Mouse (Mus musculus) kidney, adult 2 months (tissue): Measurements from ENCODE around the gene Tinf2. TPM values are rescaled to one million over a fixed set of nuclear protein-coding genes. Genes with fewer than 3 reads are reported as not detected.

Experiments
- DNase-seq: peaks from one replicate; pipeline ENCODE4 v3.0.0; 2021
- H3K27ac ChIP-seq: fragments of 200-500 bp; 2 replicates; pipeline ENCODE4 v1.5.1; 2012; ENCODE audit warnings: low read depth, low read length, control low read depth, inconsistent platforms; ENCODE audit not compliant: insufficient read depth
- H3K27me3 ChIP-seq: fragments of 200-500 bp; replicated peaks from 2 replicates; pipeline ENCODE4 v1.6.1; 2012; ENCODE audit warnings: mild to moderate bottlenecking, moderate library complexity, low read length, inconsistent platforms; ENCODE audit not compliant: control insufficient read depth, insufficient read depth
- H3K36me3 ChIP-seq: fragments of 200-500 bp; 2 replicates; pipeline ENCODE4 v1.6.1; 2012; ENCODE audit warnings: mild to moderate bottlenecking, moderate library complexity, low read length, inconsistent platforms; ENCODE audit not compliant: control insufficient read depth, insufficient read depth
- H3K4me1 ChIP-seq: fragments of 200-500 bp; 2 replicates; pipeline ENCODE4 v1.6.1; 2011; ENCODE audit warnings: low read length; ENCODE audit not compliant: control insufficient read depth, insufficient read depth
- H3K4me3 ChIP-seq: fragments of 200-500 bp; 2 replicates; pipeline ENCODE4 v1.5.1; 2011; ENCODE audit warnings: mild to moderate bottlenecking, low read depth, low read length, control low read depth; ENCODE audit not compliant: insufficient read depth
- CTCF ChIP-seq: fragments of 200-500 bp; conservative IDR thresholded peaks from 2 replicates; pipeline ENCODE4 v1.5.1; 2011; ENCODE audit warnings: low read depth, mild to moderate bottlenecking, control low read depth, low read length, moderate library complexity, mixed read lengths; ENCODE audit not compliant: insufficient read depth, insufficient read length
- POLR2A ChIP-seq: fragments of 200-500 bp; IDR thresholded peaks from one replicate; pipeline ENCODE4 v1.6.1; 2011; ENCODE audit warnings: low read depth, low read length, control low read depth
- WGBS: fragments of 180-500 bp; shearing (Covaris S2); methylation state at CpG from one replicate; pipeline ENCODE4 v1.1.7; 2018; 5-methylcytosine and 5-hydroxymethylcytosine counted together
- polyA plus RNA-seq: library from polyadenylated mRNA; depleted of rRNA; stranded (reverse); fragments of >200 nt; gene quantifications from 2 replicates; pipeline ENCODE4 v1.2.3, GENCODE M21; 2012; rRNA removed

Tinf2 gene
- 9.9 and 10.2 TPM in 2 replicates for polyA plus RNA-seq

GRCm38 (mm10) chr14:55681160-55682117 is at the start of gene Tinf2:
TSS of gene Tinf2 (minus strand) at chr14:55681820.
- Histone ChIP-seq H3K27ac (peak within 1 kb of the TSS; percentile 43; the same call in 1 of the 2 replicates), H3K27me3 (no peaks in the 10 kb centered on the region), H3K4me1 (peaks cover 2% of the 10 kb centered on the region; the same call in 1 of the 2 replicates), H3K36me3 (no peaks in the 10 kb centered on the region), H3K4me3 (peak within 1 kb of the TSS; percentile 70)
- WGBS, result under 1% methylated on average over 66 of the region's 66 CpGs
- TF ChIP-seq POLR2A, result no peak
- peak; percentile 78 for TF ChIP-seq CTCF
- DNase-seq, result peak; percentile 97

- no peaks in the 10 kb centered on the region; the same call in 1 of the 2 replicates for H3K4me1 ChIP-seq
- DNase-seq, result peak; percentile 31
- H3K36me3 ChIP-seq, result no peaks in the 10 kb centered on the region
- no peak overlapping the region for H3K4me3 ChIP-seq
- TF ChIP-seq CTCF (no peak), POLR2A (no peak)
- H3K27me3 ChIP-seq, result no peaks in the 10 kb centered on the region
- 69% methylated on average over 7 of the region's 7 CpGs for WGBS
- no peak overlapping the region for H3K27ac ChIP-seq
Measured at GRCm38 (mm10) chr14:55730531-55731032, 49.0 kb upstream of the Tinf2 start.

GRCm38 (mm10) chr14:55730116-55730515 is 48.5 kb upstream of the Tinf2 start:
- Histone ChIP-seq H3K27me3 (no peaks in the 10 kb centered on the region), H3K27ac (no peak overlapping the region), H3K36me3 (no peaks in the 10 kb centered on the region), H3K4me3 (no peak overlapping the region), H3K4me1 (no peaks in the 10 kb centered on the region; the same call in 1 of the 2 replicates)
- WGBS, result 77% methylated on average over 7 of the region's 7 CpGs
- TF ChIP-seq POLR2A, result no peak
- TF ChIP-seq CTCF, result no peak
- DNase-seq, result no peak

GRCm38 (mm10) chr14:55727889-55728685 is 46.5 kb upstream of the Tinf2 start:
- DNase-seq, result no peak
- WGBS, result 66% methylated on average over 8 of the region's 8 CpGs

GRCm38 (mm10) chr14:55726261-55726660 is 44.6 kb upstream of the Tinf2 start:
- Histone ChIP-seq H3K27me3 (no peaks in the 10 kb centered on the region), H3K4me3 (no peak overlapping the region)
- TF ChIP-seq POLR2A (no peak), CTCF (no peak)

More at GRCm38 (mm10) chr14:55727889-55728685, 46.5 kb upstream of the Tinf2 start:
- Histone ChIP-seq H3K4me3 (no peak overlapping the region), H3K36me3 (no peaks in the 10 kb centered on the region), H3K4me1 (peaks cover 3% of the 10 kb centered on the region; the same call in 1 of the 2 replicates), H3K27ac (no peak overlapping the region), H3K27me3 (no peaks in the 10 kb centered on the region)
- TF ChIP-seq POLR2A (no peak), CTCF (no peak)

GRCm38 (mm10) chr14:55724411-55724871 is 42.8 kb upstream of the Tinf2 start:
- Histone ChIP-seq H3K4me1 (peaks cover 10% of the 10 kb centered on the region; the same call in 1 of the 2 replicates), H3K27ac (0 out of 2 replicates have a peak overlapping the region, but pooled peaks have one; percentile 24), H3K4me3 (no peak overlapping the region), H3K27me3 (no peaks in the 10 kb centered on the region), H3K36me3 (no peaks in the 10 kb centered on the region)
- WGBS, result 37% methylated on average over 8 of the region's 8 CpGs
- peak; percentile 72 for DNase-seq
- TF ChIP-seq POLR2A (no peak), CTCF (no peak)

More at GRCm38 (mm10) chr14:55726261-55726660, 44.6 kb upstream of the Tinf2 start:
- no peaks in the 10 kb centered on the region for H3K36me3 ChIP-seq
- DNase-seq, result no peak
- peaks cover 5% of the 10 kb centered on the region; the same call in 1 of the 2 replicates for H3K4me1 ChIP-seq
- no peak overlapping the region for H3K27ac ChIP-seq
